Mouse (Mus musculus) kidney, postnatal 10 days (tissue): Measurements from ENCODE around the gene Npr2.
A peak's percentile ranks its signal among the peaks of the same experiment; 100 is the strongest.

Source experiments
- DNase-seq: peaks from one replicate; pipeline ENCODE4 v3.0.0; 2021; ENCODE audit warnings: mixed read lengths

The Npr2 gene

GRCm38 (mm10) chr4:43629106-43629817, 2.5 kb upstream of the Npr2 start:
- peak; percentile 9 for DNase-seq

DNA sequence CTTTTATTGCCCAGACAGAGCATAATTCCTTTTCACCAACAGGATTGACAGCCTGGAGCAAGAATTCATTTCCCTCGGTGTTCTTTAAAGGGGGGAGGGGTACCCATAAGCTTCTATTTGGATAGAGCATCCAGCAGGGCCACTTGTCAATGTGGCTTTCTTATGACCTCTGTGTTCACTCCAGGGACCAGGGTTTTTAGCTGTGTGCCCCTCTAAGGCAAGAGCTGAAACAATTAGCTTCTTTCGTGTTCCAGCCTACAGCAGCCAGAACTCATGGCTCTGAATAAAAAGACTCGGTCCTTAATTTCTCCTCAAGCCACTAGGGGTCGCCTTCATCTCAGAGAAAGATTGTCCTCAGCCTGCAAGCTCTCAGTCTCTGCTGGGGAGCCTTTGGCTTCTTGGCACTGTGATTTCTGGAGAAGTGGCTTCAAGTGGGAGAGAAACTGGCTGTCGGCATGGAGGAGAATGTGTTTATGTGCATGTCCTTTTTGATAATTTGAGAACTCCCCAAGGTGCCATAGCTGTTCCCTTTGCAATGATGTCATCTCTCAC, 1.6 kb upstream of the Npr2 start:
- DNase-seq, result peak; percentile 89

DNA sequence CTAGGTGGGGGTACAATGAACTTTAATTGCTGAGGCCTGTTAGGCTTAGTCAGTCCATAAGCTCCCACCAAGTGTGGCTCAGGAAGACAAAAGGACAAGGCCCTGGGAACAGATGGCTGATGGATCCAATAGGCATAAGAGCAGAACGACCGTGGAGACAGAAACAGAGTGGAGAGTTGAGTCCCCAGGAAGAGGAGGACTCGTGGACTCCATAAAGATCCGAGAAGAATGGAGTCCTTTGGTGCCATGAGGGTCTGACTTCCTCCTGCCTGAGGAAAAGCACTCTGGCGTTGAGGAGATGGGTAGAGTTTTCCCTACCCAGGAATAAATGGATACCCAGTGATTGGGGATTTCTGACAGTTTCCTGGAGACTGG, 1.1 kb upstream of the Npr2 start:
- DNase-seq, result no peak

DNA sequence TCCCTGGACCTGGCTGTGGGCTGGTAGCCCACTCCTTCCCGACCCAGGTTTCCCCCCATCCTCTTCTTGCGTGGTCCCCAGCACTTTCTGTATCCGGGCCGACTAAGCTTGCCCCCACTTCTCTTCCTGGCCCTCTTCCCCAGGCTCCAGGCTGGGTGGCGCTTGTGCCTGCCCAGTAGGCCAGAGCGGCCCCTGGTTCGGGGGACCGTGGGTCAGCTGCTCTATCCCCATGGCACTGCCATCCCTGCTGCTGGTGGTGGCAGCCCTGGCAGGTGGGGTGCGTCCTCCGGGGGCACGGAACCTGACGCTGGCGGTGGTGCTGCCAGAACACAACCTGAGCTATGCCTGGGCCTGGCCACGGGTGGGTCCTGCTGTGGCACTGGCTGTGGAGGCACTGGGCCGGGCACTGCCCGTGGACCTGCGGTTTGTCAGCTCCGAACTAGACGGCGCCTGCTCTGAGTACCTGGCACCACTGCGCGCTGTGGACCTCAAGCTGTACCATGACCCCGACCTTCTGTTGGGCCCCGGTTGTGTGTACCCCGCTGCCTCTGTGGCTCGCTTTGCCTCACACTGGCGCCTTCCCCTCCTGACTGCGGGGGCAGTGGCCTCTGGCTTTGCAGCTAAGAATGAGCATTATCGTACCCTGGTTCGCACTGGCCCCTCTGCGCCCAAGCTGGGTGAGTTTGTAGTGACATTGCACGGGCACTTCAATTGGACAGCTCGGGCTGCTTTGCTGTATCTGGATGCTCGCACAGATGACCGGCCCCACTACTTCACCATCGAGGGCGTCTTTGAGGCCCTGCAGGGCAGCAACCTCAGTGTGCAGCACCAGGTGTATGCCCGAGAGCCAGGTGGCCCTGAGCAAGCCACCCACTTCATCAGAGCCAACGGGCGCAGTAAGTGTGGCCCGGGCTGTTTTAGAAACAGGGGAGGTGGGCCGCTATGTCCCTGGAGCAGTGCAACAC, 503 bp downstream of the Npr2 start:
- DNase-seq, result peak; percentile 35

GRCm38 (mm10) chr4:43633296-43633695, 1.6 kb downstream of the Npr2 start:
- DNase-seq, result peak; percentile 5

- DNase-seq, result peak; percentile 3
These were observed 2.0 kb downstream of the Npr2 start for GRCm38 (mm10) chr4:43633736-43634135.

DNA sequence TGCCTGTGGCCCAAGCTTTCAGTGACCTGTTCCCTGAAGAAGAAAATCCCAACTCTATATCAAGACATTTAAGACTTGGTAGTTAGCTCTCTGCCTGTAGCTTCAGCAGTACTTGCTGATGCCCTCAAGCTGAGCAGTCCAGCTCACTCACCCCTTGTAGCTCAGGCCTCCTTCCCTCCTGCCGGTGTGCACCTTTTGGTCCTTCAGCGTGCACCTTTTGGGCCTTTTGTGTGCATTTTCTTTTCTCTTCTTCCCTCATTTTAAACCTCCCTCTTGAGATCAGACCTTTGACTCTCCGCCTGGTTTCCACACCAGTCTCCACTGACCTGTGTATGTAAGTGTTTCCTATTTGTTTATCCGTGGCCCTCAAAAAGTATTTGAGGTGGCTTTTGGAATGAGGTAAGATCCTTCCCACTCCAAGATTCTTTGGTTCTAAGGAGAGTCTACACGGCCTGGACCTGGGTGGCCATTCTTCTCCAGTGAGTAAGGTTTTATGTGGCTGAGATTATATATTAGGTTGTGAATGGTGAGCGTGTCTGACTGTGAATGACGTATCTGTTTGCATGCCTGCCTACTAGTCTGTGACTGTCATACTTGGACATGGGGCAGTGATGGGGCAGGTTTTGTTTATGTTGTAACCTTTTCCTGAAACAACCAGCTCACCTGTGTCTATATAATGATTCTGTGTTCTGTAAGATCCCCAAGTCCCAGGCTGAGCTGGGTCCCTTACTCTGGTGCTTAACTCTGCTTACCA, 3.1 kb downstream of the Npr2 start:
- DNase-seq, result peak; percentile 2

GRCm38 (mm10) chr4:43636751-43637150, 5.0 kb downstream of the Npr2 start:
- peak; percentile 3 for DNase-seq

GRCm38 (mm10) chr4:43640076-43640475, 8.3 kb downstream of the Npr2 start:
- DNase-seq, result peak; percentile 6

- peak; percentile 2 for DNase-seq
These were observed 8.8 kb downstream of the Npr2 start for GRCm38 (mm10) chr4:43640491-43640890.

DNA sequence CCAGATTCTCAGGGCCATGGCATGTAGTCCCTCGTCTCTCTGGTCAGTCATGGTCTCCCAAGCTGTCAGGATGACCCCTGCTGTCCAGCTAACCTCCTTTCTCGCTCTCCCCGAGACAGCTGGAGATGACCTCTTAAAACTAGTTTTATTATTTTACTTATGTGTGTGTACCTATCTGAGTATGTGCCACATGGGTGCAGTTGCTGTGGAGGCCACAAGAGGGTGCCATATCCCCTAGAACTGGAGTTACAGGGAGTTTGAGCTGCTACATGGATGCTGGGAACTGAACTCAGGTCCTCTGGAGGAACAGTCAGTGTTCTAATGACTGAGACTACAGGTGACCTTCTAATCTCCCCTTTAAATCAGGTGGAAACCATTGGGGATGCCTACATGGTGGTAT, 18.0 kb downstream of the Npr2 start:
- no peak for DNase-seq

DNA sequence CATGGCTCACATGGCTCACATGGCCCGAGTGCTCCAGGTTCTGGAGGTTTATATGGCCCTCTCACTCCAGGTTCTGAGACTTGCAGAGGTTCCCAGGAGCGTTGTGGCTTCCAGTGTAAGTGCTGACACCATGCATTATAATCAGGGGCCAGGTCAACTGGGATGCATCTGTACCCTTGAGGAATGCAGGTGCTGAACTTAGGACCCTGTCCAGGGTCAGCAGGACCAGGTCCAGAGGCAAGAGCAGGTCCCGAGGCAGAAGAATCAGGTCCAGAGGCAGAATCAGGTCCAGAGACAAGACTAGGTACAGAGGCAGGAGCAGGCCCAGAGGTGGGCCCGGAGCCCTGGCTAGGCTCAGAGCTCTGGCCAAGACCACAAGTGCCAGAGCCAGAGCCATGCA, 21.0 kb downstream of the Npr2 start:
- no peak for DNase-seq

DNA sequence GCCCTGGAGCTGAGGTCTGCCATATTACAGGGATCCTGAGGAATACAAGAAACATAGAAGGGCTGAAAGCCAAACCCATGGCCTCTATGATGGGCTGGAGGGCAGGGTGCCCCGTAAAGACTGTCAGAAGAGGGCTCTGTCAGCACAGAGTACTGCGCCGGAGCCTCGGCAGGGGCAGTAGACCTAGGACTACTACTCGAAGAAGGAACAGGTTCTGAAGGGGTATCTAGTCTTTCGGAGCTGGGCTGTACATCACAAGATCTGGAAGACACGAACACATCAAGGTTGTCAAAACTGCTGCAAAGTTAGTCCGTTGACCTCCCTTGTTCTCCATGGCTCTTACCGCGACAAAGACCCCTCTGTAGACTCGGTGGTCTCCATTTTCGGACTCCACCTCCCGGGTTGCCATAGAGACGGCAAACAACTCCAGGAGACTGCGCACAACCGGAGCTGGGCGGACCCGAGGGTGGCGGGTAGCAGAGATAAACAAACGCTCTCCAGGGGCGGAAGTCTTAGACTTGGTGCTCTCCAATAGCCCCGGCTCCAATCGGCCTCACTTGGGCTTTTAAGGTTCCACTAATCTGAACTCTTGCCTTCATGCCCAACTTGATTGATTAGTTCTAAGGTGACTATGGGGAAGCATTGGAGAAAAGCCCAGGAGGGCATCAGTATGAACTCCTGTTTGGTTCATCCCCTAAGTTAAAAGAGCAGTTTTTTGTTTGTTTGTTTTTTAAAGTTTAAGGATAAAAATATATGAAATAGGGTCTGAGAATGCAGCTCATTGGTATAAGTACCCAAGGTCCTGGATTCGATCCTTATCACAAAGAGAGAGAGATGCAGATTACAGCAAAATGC, 21.7 kb downstream of the Npr2 start, which contains the start of gene Spag8:
Spag8 (minus strand) TSS at position 434 of the 855 bp plus-strand sequence.
- DNase-seq, result peak; percentile 61

DNA sequence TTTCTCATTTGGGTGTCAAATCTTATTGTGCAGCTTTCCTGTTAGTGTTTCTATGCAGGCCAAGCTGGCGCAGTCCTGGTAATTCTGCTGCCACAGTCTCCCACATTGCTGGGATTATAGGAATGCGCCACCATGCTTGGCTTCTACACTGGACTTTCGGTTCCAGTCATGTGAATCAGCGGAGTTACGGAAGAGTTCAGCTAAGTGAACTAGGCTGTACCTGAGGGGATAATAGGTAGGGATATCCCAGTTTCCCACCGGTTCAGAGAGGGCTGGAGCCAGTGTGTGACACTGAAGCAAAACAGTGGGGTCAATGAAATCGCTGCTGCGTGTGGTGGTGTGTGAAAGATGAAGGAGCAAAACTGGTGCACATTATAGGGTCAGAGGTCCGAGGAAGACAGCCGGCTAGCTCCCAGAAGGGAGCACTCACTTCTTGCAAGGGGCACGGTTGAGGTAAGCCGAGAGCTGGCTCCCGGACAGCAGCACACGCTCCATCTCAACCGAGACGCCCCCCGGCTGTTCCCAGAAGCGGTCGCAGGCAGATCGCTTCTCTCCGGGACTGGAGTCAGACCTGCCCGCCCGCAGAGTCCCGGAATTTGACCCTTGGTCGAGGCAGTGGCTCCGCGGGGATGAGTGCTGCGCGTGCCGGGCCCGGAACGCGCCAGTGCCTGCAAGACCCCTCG, 24.1 kb downstream of the Npr2 start:
- peak; percentile 43 for DNase-seq

GRCm38 (mm10) chr4:43656339-43657109, 24.8 kb downstream of the Npr2 start, which contains the start of gene Hint2:
Gene Hint2, minus strand, starts transcription at chr4:43656466.
- DNase-seq, result peak; percentile 95

DNA sequence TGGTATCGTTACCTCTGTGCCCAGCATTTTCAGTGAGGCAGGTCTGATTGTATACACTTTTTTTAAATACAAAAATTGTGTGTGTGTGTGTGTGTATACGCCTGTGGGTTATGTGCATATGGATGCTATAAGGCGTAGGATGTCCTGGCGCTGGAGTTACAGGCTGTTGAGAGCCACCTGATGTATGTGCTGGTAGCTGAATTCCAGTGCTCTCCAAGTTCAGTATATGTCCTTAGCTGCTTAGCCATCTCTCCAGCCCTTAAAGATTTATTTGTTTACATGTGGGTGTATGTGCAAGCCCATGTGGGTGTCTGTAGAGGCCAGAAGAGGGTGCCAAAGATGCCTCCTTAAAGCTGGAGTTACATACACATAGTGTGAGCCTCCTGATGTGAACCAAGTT, 25.4 kb downstream of the Npr2 start:
- DNase-seq, result no peak

DNA sequence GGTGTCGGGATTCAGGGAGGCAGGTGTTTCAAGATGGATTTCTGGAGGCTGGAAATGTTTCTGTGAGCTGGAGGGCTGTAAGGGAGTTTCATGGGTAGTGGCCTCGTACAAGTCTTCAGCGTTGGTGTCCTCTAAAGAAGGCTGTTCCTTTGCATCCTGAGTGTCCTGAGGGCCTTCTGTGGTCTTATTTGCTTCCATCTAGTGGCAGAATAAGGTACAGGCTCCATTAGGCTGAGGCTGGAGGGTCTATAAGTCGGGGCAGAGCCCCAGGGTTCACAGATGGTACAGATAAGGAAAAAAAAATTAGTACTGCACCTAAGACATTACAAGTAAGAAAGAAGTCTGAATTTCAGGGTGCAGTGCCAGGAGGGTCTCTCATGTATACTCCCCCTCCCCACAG, 34.7 kb downstream of the Npr2 start:
- no peak for DNase-seq

DNA sequence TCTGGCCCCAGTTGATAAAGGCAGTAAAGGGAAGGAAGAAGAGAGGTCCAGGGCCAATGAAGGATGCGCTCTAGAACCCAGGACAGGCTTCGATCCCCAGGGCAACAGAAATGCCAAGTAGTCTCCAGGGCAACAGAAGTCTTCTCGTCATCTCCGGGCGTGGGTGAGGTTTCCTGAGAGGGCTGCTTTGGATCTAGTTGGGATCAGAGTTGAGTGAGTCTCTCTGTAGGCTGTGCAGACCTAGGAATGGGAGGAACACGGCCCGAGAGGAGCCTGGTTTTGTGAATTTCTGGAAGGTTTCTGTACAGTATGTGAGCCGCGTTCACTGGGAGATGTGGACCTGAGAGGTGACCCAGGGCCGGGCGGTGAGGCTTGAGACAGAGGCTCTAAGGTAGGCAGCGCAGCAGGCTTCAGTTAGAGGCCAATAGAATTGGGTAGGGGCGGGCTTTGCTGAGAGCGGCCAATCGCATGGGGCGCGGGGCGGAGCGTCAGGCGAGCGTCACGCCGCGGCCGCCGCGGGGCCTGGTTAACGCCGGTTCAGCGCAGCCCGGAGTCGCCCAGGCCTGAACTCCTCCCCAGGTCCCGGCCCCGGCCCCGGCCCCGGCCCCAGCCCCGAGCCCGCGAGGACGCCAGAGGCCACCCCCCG, 37.2 kb downstream of the Npr2 start, which contains the start of the genes Tmem8b and Fam221b:
Tmem8b (plus strand) TSS at position 190 of the 646 bp plus-strand sequence.
Fam221b (minus strand) TSS at position 364 of the 646 bp plus-strand sequence.
- DNase-seq, result peak; percentile 94

GRCm38 (mm10) chr4:43669428-43669794, 37.7 kb downstream of the Npr2 start:
- DNase-seq, result peak; percentile 85

- DNase-seq, result peak; percentile 96
These were observed 40.3 kb downstream of the Npr2 start for GRCm38 (mm10) chr4:43672070-43672469.
